Mouse (Mus musculus) limb, embryonic 12.5 days (tissue): ENCODE results near the gene Pdss2. TPM values are rescaled to one million over a fixed set of nuclear protein-coding genes. Genes with fewer than 3 reads are reported as not detected.

Experiments used
- ATAC-seq: fragments of 200-750 bp; cut with Nextera tagmentation; 2 replicates; pipeline ENCODE4 v1.8.0; 2017; ENCODE audit warnings: low read depth, moderate TSS enrichment; ENCODE audit not compliant: insufficient number of reproducible peaks, insufficient read depth, low FRiP score, low TSS enrichment
- H3K27ac ChIP-seq: fragments of 300-500 bp; sonication (generic); 2 replicates; pipeline ENCODE4 v1.5.1; 2016; ENCODE audit warnings: mild to moderate bottlenecking, moderate library complexity
- H3K27me3 ChIP-seq: fragments of 300-500 bp; sonication (generic); 2 replicates; pipeline ENCODE4 v1.6.1; 2016; ENCODE audit warnings: mild to moderate bottlenecking, moderate library complexity
- H3K36me3 ChIP-seq: fragments of 300-500 bp; sonication (generic); 2 replicates; pipeline ENCODE4 v1.6.1; 2016; ENCODE audit warnings: mild to moderate bottlenecking, moderate library complexity
- H3K4me1 ChIP-seq: fragments of 300-500 bp; sonication (generic); replicated peaks from 2 replicates; pipeline ENCODE4 v1.6.1; 2016
- H3K4me2 ChIP-seq: fragments of 300-500 bp; sonication (generic); 2 replicates; pipeline ENCODE4 v1.6.1; 2016; ENCODE audit warnings: mild to moderate bottlenecking, moderate library complexity
- H3K4me3 ChIP-seq: fragments of 300-500 bp; sonication (generic); replicated peaks from 2 replicates; pipeline ENCODE4 v1.5.1; 2016; ENCODE audit warnings: mild to moderate bottlenecking
- H3K9ac ChIP-seq: fragments of 300-500 bp; sonication (generic); replicated peaks from 2 replicates; pipeline ENCODE4 v1.6.1; 2016; ENCODE audit warnings: mild to moderate bottlenecking, moderate library complexity
- H3K9me3 ChIP-seq: fragments of 300-500 bp; sonication (generic); 2 replicates; pipeline ENCODE4 v1.6.1; 2016; ENCODE audit warnings: mild to moderate bottlenecking, moderate library complexity
- WGBS: fragments of 180-500 bp; shearing (Covaris S2); methylation state at CpG from one replicate; pipeline ENCODE4 v1.1.7; 2016; 5-methylcytosine and 5-hydroxymethylcytosine counted together
- polyA plus RNA-seq: library from polyadenylated mRNA; unstranded; fragments of >200 nt; fragmentation: Nextera tagmentation; extraction: Ambion mirVana; gene quantifications from 2 replicates; pipeline ENCODE4 v1.2.1, GENCODE M21; 2016

The Pdss2 gene
- polyA plus RNA-seq, result 13.7 and 14.0 TPM in 2 replicates

- Histone ChIP-seq H3K4me2 (peak within 1 kb of the TSS; percentile 84), H3K27ac (peak within 1 kb of the TSS; percentile 90), H3K4me3 (peak within 1 kb of the TSS; percentile 58), H3K36me3 (no peaks in the 10 kb centered on the region), H3K27me3 (no peaks in the 10 kb centered on the region), H3K4me1 (peaks cover 11% of the 10 kb centered on the region), H3K9ac (peak within 1 kb of the TSS; percentile 77), H3K9me3 (no peaks in the 10 kb centered on the region)
- ATAC-seq, result peak; percentile 96
- WGBS, result under 1% methylated on average over 50 of the region's 50 CpGs
Measured at GRCm38 (mm10) chr10:43220910-43221625, at the start of gene Pdss2. Pdss2 (plus strand) TSS chr10:43221486.

- Histone ChIP-seq H3K9me3 (no peaks in the 10 kb centered on the region), H3K9ac (no peak overlapping the region), H3K4me1 (peaks cover 44% of the 10 kb centered on the region), H3K36me3 (no peaks in the 10 kb centered on the region), H3K4me2 (peak overlapping the region; percentile 80), H3K4me3 (peak overlapping the region; percentile 87), H3K27ac (no peak overlapping the region), H3K27me3 (peaks cover 24% of the 10 kb centered on the region)
- no peak for ATAC-seq
- 3% methylated on average over 7 of the region's 7 CpGs for WGBS
Measured at GRCm38 (mm10) chr10:43172066-43172465, 49.2 kb upstream of the Pdss2 start.

- Histone ChIP-seq H3K4me1 (peaks cover 40% of the 10 kb centered on the region), H3K4me3 (peak overlapping the region; percentile 87), H3K4me2 (peak overlapping the region; percentile 80), H3K27ac (no peak overlapping the region), H3K36me3 (no peaks in the 10 kb centered on the region), H3K27me3 (peaks cover 26% of the 10 kb centered on the region), H3K9me3 (no peaks in the 10 kb centered on the region), H3K9ac (peak overlapping the region; percentile 89; the same call in 1 of the 2 replicates)
- 4% methylated on average over 8 of the region's 8 CpGs for WGBS
- ATAC-seq, result no peak
Measured at GRCm38 (mm10) chr10:43172554-43172953, 48.7 kb upstream of the Pdss2 start.

- Histone ChIP-seq H3K9me3 (no peaks in the 10 kb centered on the region), H3K4me3 (peak overlapping the region; percentile 87), H3K9ac (peak overlapping the region; percentile 89), H3K36me3 (no peaks in the 10 kb centered on the region), H3K4me1 (peaks cover 32% of the 10 kb centered on the region), H3K27ac (peak overlapping the region; percentile 84), H3K27me3 (peaks cover 29% of the 10 kb centered on the region), H3K4me2 (peak overlapping the region; percentile 80)
- WGBS, result under 1% methylated on average over 49 of the region's 53 CpGs
- peak; percentile 28; the same call in 1 of the 2 replicates for ATAC-seq
Measured at GRCm38 (mm10) chr10:43173141-43173827, 48.0 kb upstream of the Pdss2 start.

- peaks cover 30% of the 10 kb centered on the region for H3K4me1 ChIP-seq
- no peak for ATAC-seq
- peak overlapping the region; percentile 80 for H3K4me2 ChIP-seq
- WGBS, result under 1% methylated on average over 13 of the region's 38 CpGs
- H3K27ac ChIP-seq, result peak overlapping the region; percentile 84
- no peaks in the 10 kb centered on the region for H3K9me3 ChIP-seq
- peaks cover 30% of the 10 kb centered on the region for H3K27me3 ChIP-seq
- peak overlapping the region; percentile 89 for H3K9ac ChIP-seq
- peak overlapping the region; percentile 87 for H3K4me3 ChIP-seq
- H3K36me3 ChIP-seq, result no peaks in the 10 kb centered on the region
Measured at GRCm38 (mm10) chr10:43173828-43174325, 47.4 kb upstream of the Pdss2 start.

GRCm38 (mm10) chr10:43174326-43175155 lies 46.7 kb upstream of the Pdss2 start, which contains the start of the genes Sobp and 9030612E09Rik:
Sobp (minus strand) TSS chr10:43174530.
9030612E09Rik (plus strand) TSS chr10:43174704.
- peak within 1 kb of the TSS; percentile 84 for H3K27ac ChIP-seq
- ATAC-seq, result peak; percentile 64
- no peaks in the 10 kb centered on the region for H3K36me3 ChIP-seq
- H3K4me3 ChIP-seq, result peak within 1 kb of the TSS; percentile 87
- H3K9me3 ChIP-seq, result no peaks in the 10 kb centered on the region
- peaks cover 29% of the 10 kb centered on the region for H3K27me3 ChIP-seq
- under 1% methylated on average over 63 of the region's 91 CpGs for WGBS
- H3K4me1 ChIP-seq, result peaks cover 23% of the 10 kb centered on the region
- H3K4me2 ChIP-seq, result peak within 1 kb of the TSS; percentile 80
- peak within 1 kb of the TSS; percentile 89 for H3K9ac ChIP-seq

GRCm38 (mm10) chr10:43175156-43175601 lies 46.1 kb upstream of the Pdss2 start:
- Histone ChIP-seq H3K27me3 (peaks cover 31% of the 10 kb centered on the region), H3K36me3 (no peaks in the 10 kb centered on the region), H3K9ac (peak overlapping the region; percentile 89), H3K4me1 (peaks cover 21% of the 10 kb centered on the region), H3K4me2 (peak overlapping the region; percentile 80), H3K9me3 (no peaks in the 10 kb centered on the region), H3K4me3 (peak overlapping the region; percentile 87), H3K27ac (no peak overlapping the region)
- peak; percentile 33 for ATAC-seq
- 1% methylated on average over 18 of the region's 18 CpGs for WGBS

GRCm38 (mm10) chr10:43180313-43180912 lies 40.9 kb upstream of the Pdss2 start:
- no peaks in the 10 kb centered on the region for H3K9me3 ChIP-seq
- no peak overlapping the region for H3K4me2 ChIP-seq
- H3K4me3 ChIP-seq, result no peak overlapping the region
- no peak overlapping the region for H3K27ac ChIP-seq
- H3K36me3 ChIP-seq, result no peaks in the 10 kb centered on the region
- 68% methylated on average over 5 of the region's 5 CpGs for WGBS
- peaks cover 7% of the 10 kb centered on the region for H3K4me1 ChIP-seq
- H3K27me3 ChIP-seq, result peaks cover 26% of the 10 kb centered on the region
- no peak for ATAC-seq
- H3K9ac ChIP-seq, result no peak overlapping the region

- Histone ChIP-seq H3K27ac (no peak overlapping the region), H3K9me3 (no peaks in the 10 kb centered on the region), H3K27me3 (no peaks in the 10 kb centered on the region), H3K4me3 (no peak overlapping the region), H3K36me3 (no peaks in the 10 kb centered on the region), H3K4me2 (no peak overlapping the region), H3K4me1 (no peaks in the 10 kb centered on the region), H3K9ac (no peak overlapping the region)
- ATAC-seq, result no peak
- WGBS, result 85% methylated on average over 2 of the region's 2 CpGs
Measured at GRCm38 (mm10) chr10:43200206-43200605, 21.1 kb upstream of the Pdss2 start.

GRCm38 (mm10) chr10:43203865-43204264 lies 17.4 kb upstream of the Pdss2 start:
- WGBS, result 70% methylated on average over 3 of the region's 3 CpGs
- no peaks in the 10 kb centered on the region for H3K36me3 ChIP-seq
- H3K27me3 ChIP-seq, result 0 out of 2 replicates have a peak, but pooled peaks cover 2% of the 10 kb centered on the region
- no peaks in the 10 kb centered on the region for H3K4me1 ChIP-seq
- no peak overlapping the region for H3K4me2 ChIP-seq
- no peaks in the 10 kb centered on the region for H3K9me3 ChIP-seq
- no peak overlapping the region for H3K27ac ChIP-seq
- no peak for ATAC-seq
- H3K4me3 ChIP-seq, result no peak overlapping the region
- H3K9ac ChIP-seq, result no peak overlapping the region
